Mouse (Mus musculus) embryonic stem cell, embryonic (primary cell): ENCODE data around the gene Trpm3.
"Not testable (repeated sequence)": the region's sequence is repeated elsewhere in the genome, so short reads cannot be mapped to it uniquely, and the experiment has no call there.

Experiments used
- CTCF ChIA-PET, 4 experiments: fragments of 300-600 bp in 2 of 4; fragments of 350-600 bp in 2 of 4; sonication (Branson Sonifier 250); formaldehyde crosslinking; loops; one replicate each; lab custom pipeline; 2022; ENCODE audit warnings: inconsistent platforms in 2 of 4; lab: Charles Lee
- POLR2A ChIA-PET, 4 experiments: fragments of 300-600 bp in 2 of 4; fragments of 350-600 bp in 2 of 4; sonication (Branson Sonifier 250); formaldehyde crosslinking; loops; one replicate each; lab custom pipeline; 2022; ENCODE audit warnings: antibody characterized with exemption in 4 of 4, inconsistent platforms in 1 of 4; lab: Charles Lee

Trpm3 gene

GRCm38 (mm10) chr19:22848251-22848650 is 709.4 kb downstream of the Trpm3 start:
- CTCF ChIA-PET, result interaction anchor here in 1 of 4 experiments (0.5 kb wide), 1 partner anchor 1504 kb away, joined by 8 read pairs; no protein-coding TSS in a partner anchor

DNA sequence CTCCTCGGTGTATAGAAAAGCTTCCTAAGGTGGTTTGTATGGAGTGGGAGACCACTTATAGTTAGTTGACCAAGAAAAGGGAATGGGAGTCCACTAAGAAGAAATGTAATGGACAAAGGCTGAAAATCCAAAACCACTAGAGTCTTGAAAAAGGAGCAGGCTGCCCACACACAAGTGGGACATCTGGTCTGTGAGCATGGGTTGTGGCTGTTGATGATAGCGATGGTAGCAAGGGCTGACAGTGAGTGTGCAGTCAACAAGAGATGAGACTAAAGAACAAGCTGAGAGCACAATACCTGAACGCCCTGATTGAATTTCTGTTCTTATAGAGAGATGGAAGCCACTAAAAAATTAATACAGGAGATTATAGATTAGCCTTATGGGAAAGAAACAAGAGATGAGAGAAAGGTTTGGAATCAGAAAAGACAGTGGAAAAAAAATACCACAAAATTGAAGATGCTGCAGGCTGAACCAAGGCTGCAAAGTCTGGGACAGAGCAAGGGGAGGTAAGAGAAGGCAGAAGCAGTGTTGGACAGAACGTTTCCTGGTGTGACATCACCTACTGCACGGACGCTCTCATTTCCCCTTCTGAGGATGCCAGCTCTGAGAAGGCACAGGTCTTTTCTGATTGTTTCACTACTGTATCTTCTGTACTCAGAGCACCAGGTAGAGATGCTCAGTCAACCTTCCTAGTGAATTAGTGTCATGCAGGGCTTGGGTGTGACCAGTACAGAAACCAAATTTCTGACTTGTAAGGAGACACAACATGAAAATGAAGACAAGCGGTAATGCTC is 710.1 kb downstream of the Trpm3 start:
- ChIA-PET CTCF (no interaction called here), POLR2A (no interaction called here)

More at GRCm38 (mm10) chr19:22848251-22848650, 709.4 kb downstream of the Trpm3 start:
- POLR2A ChIA-PET, result interaction anchor here in 1 of 4 experiments (0.7 kb wide), 1 partner anchor 25 kb away, joined by 3 read pairs; no protein-coding TSS in a partner anchor

GRCm38 (mm10) chr19:22851423-22851822 is 712.6 kb downstream of the Trpm3 start:
- CTCF ChIA-PET, POLR2A ChIA-PET: not testable (repeated sequence)

- CTCF ChIA-PET, result no interaction called here
- POLR2A ChIA-PET, result no interaction called here
Observed at GRCm38 (mm10) chr19:22859644-22860043, 720.8 kb downstream of the Trpm3 start.

DNA sequence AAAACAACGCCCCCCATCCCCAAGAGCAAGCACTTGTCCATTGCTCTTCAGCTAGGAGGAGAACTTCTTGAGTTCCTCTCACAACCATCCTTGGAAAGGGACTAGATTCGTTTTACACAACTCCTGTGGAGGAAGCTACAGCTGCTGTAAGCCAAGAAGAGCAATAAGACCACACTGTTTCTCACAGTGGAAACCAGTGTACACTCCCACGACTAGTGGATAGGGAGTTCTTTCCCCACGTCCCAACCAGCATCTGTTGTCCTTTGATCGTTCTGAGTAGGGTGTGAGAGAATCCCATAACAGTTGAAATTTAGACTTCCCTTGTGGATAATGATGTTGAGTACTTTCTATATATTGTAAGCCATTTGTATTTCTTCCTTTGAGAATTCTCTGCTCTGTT is 728.6 kb downstream of the Trpm3 start:
- CTCF ChIA-PET, result no interaction called here
- POLR2A ChIA-PET, result no interaction called here

DNA sequence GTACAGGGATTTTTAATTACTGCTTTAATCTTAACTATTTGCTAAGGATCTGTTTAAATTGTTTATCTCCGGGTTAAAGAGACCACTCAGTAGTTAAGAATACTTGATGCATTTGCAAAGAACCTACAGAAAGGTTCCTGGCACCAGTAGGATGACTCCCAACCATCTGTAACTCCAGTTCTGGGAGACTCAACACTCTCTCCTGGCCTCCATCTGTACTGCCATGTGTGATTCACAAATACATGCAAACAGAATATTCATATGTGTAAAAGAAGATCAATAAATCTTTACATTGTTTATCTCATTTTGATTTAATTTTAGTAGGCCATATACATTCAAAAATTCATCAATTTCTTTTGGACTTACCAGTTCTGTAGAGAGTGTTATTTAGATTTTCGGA is 731.0 kb downstream of the Trpm3 start:
- ChIA-PET POLR2A (no interaction called here), CTCF (no interaction called here)

- ChIA-PET POLR2A (interaction anchor here in 1 of 4 experiments (0.6 to 1.1 kb wide), 2 partner anchors 9 to 407 kb away, joined by 3 to 4 read pairs; no protein-coding TSS in a partner anchor), CTCF (interaction anchor here in 2 of 4 experiments (0.6 to 1.5 kb wide), 2 partner anchors 43 to 59 kb away, joined by 4 to 5 read pairs; no protein-coding TSS in a partner anchor)
Observed at GRCm38 (mm10) chr19:22872456-22872855, 733.6 kb downstream of the Trpm3 start.

DNA sequence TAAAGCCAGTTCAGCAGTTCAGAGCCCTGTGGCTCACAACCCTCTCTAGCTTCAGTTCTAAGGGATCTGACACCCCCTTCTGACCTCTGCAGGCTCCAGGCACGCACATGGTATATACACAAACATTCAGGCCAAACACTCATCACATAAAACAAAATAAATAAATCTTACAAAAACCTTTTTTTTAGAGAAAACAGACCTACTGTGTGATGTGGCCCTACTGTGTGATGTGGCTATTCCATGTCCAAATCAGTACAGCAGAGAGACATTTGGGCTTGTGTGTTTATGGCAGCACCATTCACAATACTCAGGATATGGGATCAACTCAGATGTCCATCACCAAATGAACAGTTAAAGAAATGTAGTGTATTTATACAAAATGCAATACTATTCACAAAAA is 741.4 kb downstream of the Trpm3 start:
- ChIA-PET CTCF (no interaction called here), POLR2A (no interaction called here)

DNA sequence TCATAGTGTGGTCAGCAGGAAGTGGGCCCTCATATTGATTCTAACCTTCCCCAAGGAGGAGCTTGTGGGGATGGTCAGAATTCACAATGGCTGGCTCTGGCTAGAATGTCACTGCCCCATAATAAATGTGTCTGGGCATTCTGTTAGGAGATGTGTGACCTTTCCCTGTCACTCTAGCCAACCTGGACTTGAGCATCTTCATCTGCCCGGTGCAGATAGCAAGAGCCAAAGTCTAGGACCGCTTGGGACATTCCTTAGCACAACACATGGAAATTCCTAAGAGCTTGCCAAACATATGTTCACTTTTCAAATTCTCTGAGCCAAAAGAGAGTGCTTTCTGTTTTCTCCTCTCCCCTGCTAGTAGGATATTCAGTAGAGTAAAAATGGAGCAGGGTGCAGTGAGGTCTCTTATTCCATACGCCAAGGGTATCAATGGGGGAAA is 743.8 kb downstream of the Trpm3 start:
- ChIA-PET CTCF (interaction anchor here in 2 of 4 experiments (0.6 to 1.2 kb wide), 3 partner anchors 460 to 578 kb away, joined by 3 to 7 read pairs (median 3); no protein-coding TSS in a partner anchor), POLR2A (interaction anchor here in 2 of 4 experiments (1.0 to 1.5 kb wide), 3 partner anchors 10 to 59 kb away, joined by 3 to 4 read pairs (median 3); no protein-coding TSS in a partner anchor)

- ChIA-PET CTCF (interaction anchor here (0.6 to 2.0 kb wide), 15 partner anchors 125 to 579 kb away, joined by 3 to 15 read pairs (median 5); no protein-coding TSS in a partner anchor), POLR2A (no interaction called here)
Observed at GRCm38 (mm10) chr19:22883154-22883553, 744.3 kb downstream of the Trpm3 start.

DNA sequence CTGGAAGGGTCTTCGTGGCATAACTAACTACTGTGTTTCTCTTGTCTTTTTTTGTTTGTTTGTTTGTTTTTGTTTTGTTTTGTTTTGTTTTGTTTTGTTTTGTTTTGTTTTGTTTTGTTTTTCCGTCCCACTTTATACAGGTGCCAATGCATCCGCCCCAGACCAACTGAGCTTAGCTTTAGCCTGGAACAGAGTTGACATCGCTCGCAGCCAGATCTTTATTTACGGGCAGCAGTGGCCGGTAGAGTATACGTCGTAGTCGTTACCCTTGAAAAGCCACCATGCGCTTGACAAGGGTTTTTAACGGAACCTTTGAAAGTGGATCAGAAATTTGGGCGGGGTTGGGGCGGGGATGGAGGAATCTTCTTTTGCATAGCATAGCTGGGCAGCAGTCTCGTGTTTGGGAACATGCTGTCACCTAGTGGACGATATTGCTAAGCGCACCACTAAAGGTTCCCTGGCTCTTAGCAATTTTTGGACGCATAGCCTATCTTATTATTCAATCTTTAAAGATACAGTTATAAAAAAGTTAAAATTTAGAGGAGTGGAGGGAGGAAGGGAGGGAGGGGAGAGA is 745.0 kb downstream of the Trpm3 start:
- CTCF ChIA-PET, result interaction anchor here (0.5 to 2.0 kb wide), 36 partner anchors 9 to 1305 kb away, joined by 3 to 15 read pairs (median 4); no protein-coding TSS in a partner anchor

GRCm38 (mm10) chr19:22884357-22884756 is 745.5 kb downstream of the Trpm3 start:
- CTCF ChIA-PET, result interaction anchor here (0.6 to 2.0 kb wide), 44 partner anchors 9 to 1313 kb away, joined by 3 to 15 read pairs (median 4); no protein-coding TSS in a partner anchor
- POLR2A ChIA-PET, result interaction anchor here in 2 of 4 experiments (0.6 to 1.5 kb wide), 4 partner anchors 12 to 103 kb away, joined by 3 to 5 read pairs (median 4); no protein-coding TSS in a partner anchor

More for the DNA sequence above, 745.0 kb downstream of the Trpm3 start:
- POLR2A ChIA-PET, result interaction anchor here in 3 of 4 experiments (0.6 to 0.8 kb wide), 4 partner anchors 23 to 103 kb away, joined by 3 to 5 read pairs (median 3); no protein-coding TSS in a partner anchor

- ChIA-PET POLR2A (interaction anchor here in 1 of 4 experiments (1.5 kb wide), 1 partner anchor 11 kb away, joined by 4 read pairs; no protein-coding TSS in a partner anchor), CTCF (interaction anchor here (0.6 to 2.0 kb wide), 6 partner anchors 31 to 628 kb away, joined by 3 to 15 read pairs (median 6); no protein-coding TSS in a partner anchor)
Observed at GRCm38 (mm10) chr19:22885051-22885450, 746.2 kb downstream of the Trpm3 start.

GRCm38 (mm10) chr19:22901892-22902291 is 763.0 kb downstream of the Trpm3 start:
- CTCF ChIA-PET, result interaction anchor here in 1 of 4 experiments (0.7 kb wide), 1 partner anchor 1125 kb away, joined by 3 read pairs; no protein-coding TSS in a partner anchor
- POLR2A ChIA-PET, result interaction anchor here in 1 of 4 experiments (1.4 kb wide), 1 partner anchor 10 kb away, joined by 3 read pairs; no protein-coding TSS in a partner anchor

GRCm38 (mm10) chr19:22902386-22902785 is 763.5 kb downstream of the Trpm3 start:
- CTCF ChIA-PET, result no interaction called here
- POLR2A ChIA-PET, result interaction anchor here in 1 of 4 experiments (1.2 to 1.4 kb wide), 2 partner anchors 10 to 28 kb away, joined by 3 to 4 read pairs; no protein-coding TSS in a partner anchor

DNA sequence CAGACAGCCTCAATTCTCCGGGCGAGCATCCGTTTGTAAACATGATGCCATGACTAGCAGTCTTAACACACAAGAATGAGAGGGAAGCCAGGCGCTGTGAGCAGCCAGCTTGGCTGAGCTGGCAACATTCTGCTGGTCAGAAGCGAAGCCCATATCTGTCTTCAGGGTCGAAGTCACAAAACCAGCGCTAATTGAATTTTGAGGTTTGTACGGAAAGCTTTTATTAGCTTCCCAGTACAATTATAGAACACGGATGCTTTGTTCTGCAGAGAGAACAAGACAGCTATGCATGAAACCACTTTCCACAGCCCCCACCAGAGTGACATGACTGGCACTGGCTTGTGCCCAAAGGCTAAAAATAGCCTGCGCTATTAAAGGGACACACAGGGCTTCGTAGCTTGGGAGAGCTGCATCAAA is 766.2 kb downstream of the Trpm3 start:
- ChIA-PET POLR2A (interaction anchor here in 1 of 4 experiments (0.6 to 0.7 kb wide), 6 partner anchors 11 to 360 kb away, joined by 3 to 6 read pairs (median 4); no protein-coding TSS in a partner anchor), CTCF (interaction anchor here in 1 of 4 experiments (0.9 to 1.2 kb wide), 2 partner anchors 9 to 11 kb away, joined by 3 to 5 read pairs; no protein-coding TSS in a partner anchor)

GRCm38 (mm10) chr19:22910686-22911085 is 771.8 kb downstream of the Trpm3 start:
- ChIA-PET CTCF (no interaction called here), POLR2A (no interaction called here)

DNA sequence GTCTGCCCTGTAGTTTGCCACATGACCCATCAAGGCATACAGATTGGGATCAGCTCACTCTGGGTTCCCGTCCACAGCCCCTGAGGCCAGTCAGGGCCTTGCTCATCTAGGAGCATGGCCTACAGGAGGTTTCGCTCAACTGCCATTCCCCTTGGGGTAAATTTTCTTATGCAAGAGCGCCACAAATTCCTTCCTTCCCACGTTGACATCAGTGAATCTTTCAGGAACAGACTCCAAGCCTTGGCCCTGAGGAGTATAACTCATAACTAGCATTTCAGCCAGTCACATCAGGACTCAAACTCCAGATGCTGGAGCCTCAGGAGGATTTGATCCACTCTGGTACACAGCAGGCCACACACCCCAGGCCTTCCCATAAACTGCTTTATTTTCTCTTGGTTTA is 774.1 kb downstream of the Trpm3 start:
- ChIA-PET POLR2A (interaction anchor here in 1 of 4 experiments (0.5 kb wide), 1 partner anchor 115 kb away, joined by 4 read pairs; no protein-coding TSS in a partner anchor), CTCF (no interaction called here)
